Mouse (Mus musculus) liver, adult (tissue): ENCODE measurements around the gene Gm13124.

Source experiments
- GATA4 ChIP-seq: IDR thresholded peaks from 2 replicates; pipeline ENCODE4 v1.6.1; 2014; ENCODE audit warnings: mild to moderate bottlenecking, low read length; ENCODE audit not compliant: insufficient replicate concordance

Gm13124 gene

GRCm38 (mm10) chr4:144565034-144565433 is at the start of gene Gm13124:
TSS of gene Gm13124 (minus strand) at chr4:144565134.
- no peak for TF ChIP-seq GATA4

GRCm38 (mm10) chr4:144614586-144614985 is 49.7 kb upstream of the Gm13124 start:
- TF ChIP-seq GATA4 = no peak

GRCm38 (mm10) chr4:144613407-144613806 is 48.5 kb upstream of the Gm13124 start, which contains the start of gene Aadacl4:
TSS of gene Aadacl4 (plus strand) at chr4:144613707.
- no peak for TF ChIP-seq GATA4

- TF ChIP-seq GATA4 = no peak
Observed at GRCm38 (mm10) chr4:144592790-144593189, 27.9 kb upstream of the Gm13124 start.

DNA sequence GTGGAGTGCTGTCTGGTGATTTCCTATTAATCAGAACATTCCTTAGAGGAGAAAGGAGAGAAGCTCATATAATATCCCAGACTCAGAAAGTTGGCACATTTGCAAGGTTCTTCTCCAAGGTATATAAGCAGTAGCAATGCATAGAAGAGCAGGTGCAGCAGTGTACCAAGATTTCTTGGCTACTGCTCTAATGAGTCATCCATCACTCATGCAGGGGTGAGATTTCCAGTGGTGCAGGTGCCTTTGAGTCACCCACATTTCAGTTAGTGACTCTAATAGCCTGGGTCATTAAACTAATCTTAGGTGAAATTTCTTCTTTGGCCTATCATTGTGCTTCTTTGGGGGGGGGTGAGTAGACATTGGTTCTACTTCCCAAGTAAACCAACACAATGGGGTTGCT is 2.8 kb upstream of the Gm13124 start:
- no peak for TF ChIP-seq GATA4

DNA sequence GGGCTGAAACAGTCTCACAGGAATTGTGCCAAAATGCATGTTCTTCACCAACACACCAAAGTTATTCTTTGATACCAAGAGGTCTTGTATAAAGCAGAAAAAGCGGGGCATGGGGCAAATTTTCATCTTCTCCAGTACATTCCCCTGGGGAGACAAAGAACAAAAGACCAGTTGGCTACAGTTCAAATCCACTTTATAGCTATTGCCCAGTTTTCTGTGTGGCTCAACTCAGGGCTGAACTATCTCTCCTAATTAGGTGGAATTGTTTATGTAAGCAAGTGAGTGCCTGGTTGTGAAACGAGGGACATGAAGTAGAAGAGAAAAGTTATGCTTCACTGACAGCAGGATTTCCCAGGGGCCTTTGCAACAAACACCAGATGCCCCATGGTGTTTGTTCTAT is 3.7 kb downstream of the Gm13124 start:
- TF ChIP-seq GATA4 = no peak

- TF ChIP-seq GATA4 = no peak
Observed at GRCm38 (mm10) chr4:144559792-144560191, 5.1 kb downstream of the Gm13124 start.

- no peak for TF ChIP-seq GATA4
Observed at GRCm38 (mm10) chr4:144551156-144551555, 13.8 kb downstream of the Gm13124 start.

DNA sequence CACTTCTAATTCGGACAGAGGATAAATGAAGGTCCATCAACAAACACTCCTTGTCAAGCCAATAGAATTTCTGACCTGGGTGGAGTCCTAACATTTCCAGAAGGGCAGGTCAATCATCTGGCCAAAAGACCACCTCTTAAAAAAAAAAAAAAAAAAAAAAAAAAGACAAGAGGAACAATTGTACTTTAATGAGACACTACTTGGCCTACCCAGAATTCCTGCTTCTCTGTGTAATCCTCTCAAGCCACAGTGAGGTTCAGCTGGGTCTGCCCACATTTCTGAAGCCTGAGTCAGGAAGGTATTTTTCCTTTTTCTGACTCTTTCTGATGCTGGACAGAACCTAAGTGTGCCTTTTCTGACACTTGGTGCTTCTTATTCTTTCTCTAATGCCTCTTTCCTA is 20.2 kb downstream of the Gm13124 start:
- TF ChIP-seq GATA4 = no peak

- TF ChIP-seq GATA4 = no peak
Observed at GRCm38 (mm10) chr4:144519522-144519921, 45.4 kb downstream of the Gm13124 start, which contains the start of gene 9430007A20Rik. TSS of gene 9430007A20Rik (plus strand) at chr4:144519822.

DNA sequence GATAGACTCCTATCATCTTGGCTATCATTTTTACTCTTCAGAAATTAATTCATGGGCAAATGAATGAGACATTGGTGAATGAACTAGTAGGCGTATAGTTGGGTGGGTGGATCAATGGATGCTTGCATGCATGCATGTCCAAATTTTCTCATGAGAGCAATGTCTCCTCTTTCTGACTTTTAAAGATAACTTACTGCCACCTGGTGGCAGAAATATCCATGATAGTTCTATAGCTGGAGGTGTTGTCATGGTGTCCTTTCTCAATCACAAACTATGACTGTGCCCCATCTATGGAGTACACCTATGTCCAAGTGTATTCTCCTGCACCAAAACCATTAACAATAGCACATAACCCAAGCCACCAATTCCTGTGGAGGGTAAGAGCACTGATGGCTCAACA is 58.4 kb downstream of the Gm13124 start:
- no peak for TF ChIP-seq GATA4
